Mouse (Mus musculus): ENCODE measurements around the gene Fam166b. TPM values are rescaled to one million over a fixed set of nuclear protein-coding genes. Genes with fewer than 3 reads are reported as not detected.
A peak's percentile ranks its signal among the peaks of the same experiment; 100 is the strongest.

Gene Fam166b
- total RNA-seq, 2 experiments from 2014 or later: 0.25 TPM; not detected in 1

- no peak for DNase-seq (ENCODE audit: low spot score in 2 of 2)
Measured at GRCm38 (mm10) chr4:43407071-43407920, 21.6 kb downstream of the Fam166b start.

- DNase-seq (ENCODE audit: low spot score in 2 of 2): peak in 1 of 2 experiments; percentile 50
Measured at GRCm38 (mm10) chr4:43406162-43406971, 22.6 kb downstream of the Fam166b start.

- DNase-seq (ENCODE audit: low spot score in 2 of 2): no peak
Measured at GRCm38 (mm10) chr4:43404697-43405096, 24.2 kb downstream of the Fam166b start.

- DNase-seq (ENCODE audit: low spot score in 2 of 2): no peak
Measured at GRCm38 (mm10) chr4:43402212-43402611, 26.7 kb downstream of the Fam166b start.

GRCm38 (mm10) chr4:43401486-43401885 lies 27.4 kb downstream of the Fam166b start:
- DNase-seq (ENCODE audit: low spot score in 2 of 2): no peak

- DNase-seq (ENCODE audit: low spot score in 2 of 2): no peak
Measured at GRCm38 (mm10) chr4:43400976-43401375, 28.0 kb downstream of the Fam166b start.

GRCm38 (mm10) chr4:43399391-43400131 lies 29.4 kb downstream of the Fam166b start:
- no peak for DNase-seq (ENCODE audit: low spot score in 2 of 2)

- DNase-seq (ENCODE audit: low spot score in 2 of 2): no peak
Measured at GRCm38 (mm10) chr4:43398829-43399331, 30.1 kb downstream of the Fam166b start.

- DNase-seq (ENCODE audit: low spot score in 2 of 2): no peak
Measured at GRCm38 (mm10) chr4:43398014-43398413, 30.9 kb downstream of the Fam166b start.

- no peak for DNase-seq (ENCODE audit: low spot score in 2 of 2)
Measured at GRCm38 (mm10) chr4:43396381-43396780, 32.6 kb downstream of the Fam166b start.

GRCm38 (mm10) chr4:43395836-43396235 lies 33.1 kb downstream of the Fam166b start:
- DNase-seq (ENCODE audit: low spot score in 2 of 2): no peak

- no peak for DNase-seq (ENCODE audit: low spot score in 2 of 2)
Measured at GRCm38 (mm10) chr4:43395147-43395546, 33.8 kb downstream of the Fam166b start.

GRCm38 (mm10) chr4:43394345-43394891 lies 34.5 kb downstream of the Fam166b start:
- no peak for DNase-seq (ENCODE audit: low spot score in 2 of 2)

- no peak for DNase-seq (ENCODE audit: low spot score in 2 of 2)
Measured at GRCm38 (mm10) chr4:43391521-43392050, 37.3 kb downstream of the Fam166b start.

GRCm38 (mm10) chr4:43389845-43390440 lies 39.0 kb downstream of the Fam166b start:
- no peak for DNase-seq (ENCODE audit: low spot score in 2 of 2)

GRCm38 (mm10) chr4:43389390-43389789 lies 39.5 kb downstream of the Fam166b start:
- no peak for DNase-seq (ENCODE audit: low spot score in 2 of 2)

GRCm38 (mm10) chr4:43386932-43387331 lies 42.0 kb downstream of the Fam166b start:
- no peak for DNase-seq (ENCODE audit: low spot score in 2 of 2)

GRCm38 (mm10) chr4:43384541-43384940 lies 44.4 kb downstream of the Fam166b start:
- no peak for DNase-seq (ENCODE audit: low spot score in 2 of 2)

- no peak for DNase-seq (ENCODE audit: low spot score in 2 of 2)
Measured at GRCm38 (mm10) chr4:43384083-43384460, 44.9 kb downstream of the Fam166b start.
